Mouse (Mus musculus) CH12.LX (cell line): ENCODE measurements at regions not wholly inside any gene's neighbourhood (a gene's known extent, or its start where the extent isn't known, plus 50 kb on each side); places are given as distances from the start of the nearest gene placed in this dataset.

Experiments used
- DNase-seq: peaks from one replicate; pipeline ENCODE4 v3.0.0-alpha.2; 2013; ENCODE audit errors: extremely low read depth
- H3K27ac ChIP-seq: 2 replicates; pipeline ENCODE4 v1.5.1; 2012; ENCODE audit warnings: low read depth, mild to moderate bottlenecking, control low read depth, moderate library complexity; ENCODE audit not compliant: insufficient read depth
- H3K27me3 ChIP-seq: replicated peaks from 2 replicates; pipeline ENCODE3; 2012; ENCODE audit warnings: inconsistent platforms
- H3K36me3 ChIP-seq, 2 experiments: replicated peaks in 1 of 2; 2 replicates each; pipeline versions ENCODE3 to v1.6.1; 2012; ENCODE audit warnings: inconsistent platforms in 1 of 2, low read length in 1 of 2, mild to moderate bottlenecking in 1 of 2, mixed read lengths in 1 of 2, moderate library complexity in 1 of 2; ENCODE audit not compliant: control insufficient read depth in 1 of 2, insufficient read depth in 1 of 2
- H3K4me1 ChIP-seq, 2 experiments: 2 replicates each; pipeline ENCODE4 v1.6.1; 2012; ENCODE audit warnings: inconsistent platforms in 1 of 2, moderate library complexity in 1 of 2; ENCODE audit not compliant: insufficient read depth in 2 of 2, control insufficient read depth in 1 of 2
- H3K4me2 ChIP-seq: 2 replicates; pipeline ENCODE4 v1.6.1; 2012; ENCODE audit warnings: low read depth, mild to moderate bottlenecking, control low read depth; ENCODE audit not compliant: poor library complexity, insufficient read depth, severe bottlenecking
- H3K4me3 ChIP-seq, 3 experiments: fragments of 150-350 bp in 1 of 3; sonication (generic) in 1 of 3; replicated peaks in 1 of 3; 2 replicates each; pipeline versions ENCODE3 to v1.5.1; 2011 to 2012; ENCODE audit warnings: low read depth in 2 of 3, low read length in 2 of 3, mild to moderate bottlenecking in 2 of 3, moderate library complexity in 2 of 3, control low read depth in 1 of 3, improper control_type of control experiment in 1 of 3, inconsistent platforms in 1 of 3, mixed read lengths in 1 of 3; ENCODE audit not compliant: poor library complexity in 1 of 3
- H3K79me2 ChIP-seq: replicated peaks from 2 replicates; pipeline ENCODE4 v1.6.1; 2012; ENCODE audit warnings: mild to moderate bottlenecking, moderate library complexity; ENCODE audit not compliant: control insufficient read depth, poor library complexity, insufficient read depth, severe bottlenecking; ENCODE audit errors: extremely low read depth
- H3K9ac ChIP-seq: 2 replicates; pipeline ENCODE4 v1.6.1; 2012; ENCODE audit warnings: low read depth, mild to moderate bottlenecking, control low read depth, moderate library complexity; ENCODE audit not compliant: insufficient read depth
- H3K9me3 ChIP-seq: replicated peaks from 2 replicates; pipeline ENCODE3; 2012; ENCODE audit warnings: low read length, inconsistent platforms, mixed read lengths
- BHLHE40 ChIP-seq: IDR thresholded peaks from 2 replicates; pipeline ENCODE4 v1.6.1; 2011; ENCODE audit warnings: mild to moderate bottlenecking, low read depth, low read length, improper control_type of control experiment
- CHD2 ChIP-seq: IDR thresholded peaks from 2 replicates; pipeline ENCODE4 v1.6.1; 2011; ENCODE audit warnings: low read length, improper control_type of control experiment
- CTCF ChIP-seq, 2 experiments: IDR thresholded peaks in 1 of 2; conservative IDR thresholded peaks in 1 of 2; 2 replicates each; pipeline ENCODE4 v1.5.1; 2011 to 2012; ENCODE audit warnings: low read depth in 2 of 2, low read length in 2 of 2, improper control_type of control experiment in 1 of 2, inconsistent platforms in 1 of 2, mild to moderate bottlenecking in 1 of 2, moderate library complexity in 1 of 2
- ELF1 ChIP-seq: IDR thresholded peaks from 2 replicates; pipeline ENCODE4 v1.6.1; 2014; ENCODE audit warnings: low read depth, mild to moderate bottlenecking, inconsistent platforms, low read length, improper control_type of control experiment
- EP300 ChIP-seq: IDR thresholded peaks from 2 replicates; pipeline ENCODE4 v1.6.1; 2011; ENCODE audit warnings: low read length, improper control_type of control experiment
- ETS1 ChIP-seq: conservative IDR thresholded peaks from 2 replicates; pipeline ENCODE4 v1.6.1; 2012; ENCODE audit warnings: low read depth, mild to moderate bottlenecking, inconsistent platforms, low read length, improper control_type of control experiment, moderate library complexity
- JUN ChIP-seq: IDR thresholded peaks from 2 replicates; pipeline ENCODE4 v1.6.1; 2011; ENCODE audit warnings: low read depth, mild to moderate bottlenecking, low read length, improper control_type of control experiment, moderate library complexity; ENCODE audit not compliant: insufficient read depth
- MAX ChIP-seq: IDR thresholded peaks from 2 replicates; pipeline ENCODE4 v1.6.1; 2011; ENCODE audit warnings: low read length, improper control_type of control experiment
- MAZ ChIP-seq: IDR thresholded peaks from 2 replicates; pipeline ENCODE4 v1.6.1; 2012; ENCODE audit warnings: low read depth, mild to moderate bottlenecking, inconsistent platforms, low read length, improper control_type of control experiment, moderate library complexity
- MEF2A ChIP-seq: IDR thresholded peaks from 2 replicates; pipeline ENCODE4 v1.6.1; 2014; ENCODE audit warnings: low read depth, mild to moderate bottlenecking, inconsistent platforms, low read length, improper control_type of control experiment, borderline replicate concordance
- POLR2AphosphoS2 ChIP-seq: IDR thresholded peaks from 2 replicates; pipeline ENCODE4 v1.6.1; 2011; ENCODE audit warnings: low read depth, low read length, improper control_type of control experiment
- RAD21 ChIP-seq: IDR thresholded peaks from 2 replicates; pipeline ENCODE4 v1.6.1; 2011; ENCODE audit warnings: low read depth, mild to moderate bottlenecking, low read length, improper control_type of control experiment, moderate library complexity
- SIN3A ChIP-seq: IDR thresholded peaks from 2 replicates; pipeline ENCODE4 v1.6.1; 2012; ENCODE audit warnings: low read length, improper control_type of control experiment, inconsistent platforms
- SMC3 ChIP-seq: IDR thresholded peaks from 2 replicates; pipeline ENCODE4 v1.6.1; 2011; ENCODE audit warnings: low read depth, low read length, improper control_type of control experiment
- TBP ChIP-seq: conservative IDR thresholded peaks from 2 replicates; pipeline ENCODE4 v1.6.1; 2011; ENCODE audit warnings: low read depth, low read length, improper control_type of control experiment
- UBTF ChIP-seq: IDR thresholded peaks from 2 replicates; pipeline ENCODE4 v1.6.1; 2012; ENCODE audit warnings: low read depth, mild to moderate bottlenecking, inconsistent platforms, low read length, improper control_type of control experiment, moderate library complexity
- ZKSCAN1 ChIP-seq: IDR thresholded peaks from 2 replicates; pipeline ENCODE4 v1.6.1; 2012; ENCODE audit warnings: low read depth, inconsistent platforms, low read length, improper control_type of control experiment, borderline replicate concordance
- ZNF384 ChIP-seq: IDR thresholded peaks from 2 replicates; pipeline ENCODE4 v1.6.1; 2012; ENCODE audit warnings: low read depth, low read length, improper control_type of control experiment, inconsistent platforms
- dilution Hi-C: fragments of 300-500 bp; cut with MboI; formaldehyde crosslinking; loops from 2 replicates; pipeline ENCODE4 v1.14.3; 2020; ENCODE audit warnings: low sequenced_read_pairs; ENCODE audit not compliant: extremely low pct_unique_long_range_greater_than_20kb, extremely low pct_ligation_motif_present
- in situ Hi-C: fragments of 300-500 bp; cut with MboI; formaldehyde crosslinking; loops from 3 replicates; pipeline ENCODE4 v1.14.3; 2019; ENCODE audit warnings: low sequenced_read_pairs, low pct_ligation_motif_present, low pct_unique_long_range_greater_than_20kb, mixed read lengths

DNA sequence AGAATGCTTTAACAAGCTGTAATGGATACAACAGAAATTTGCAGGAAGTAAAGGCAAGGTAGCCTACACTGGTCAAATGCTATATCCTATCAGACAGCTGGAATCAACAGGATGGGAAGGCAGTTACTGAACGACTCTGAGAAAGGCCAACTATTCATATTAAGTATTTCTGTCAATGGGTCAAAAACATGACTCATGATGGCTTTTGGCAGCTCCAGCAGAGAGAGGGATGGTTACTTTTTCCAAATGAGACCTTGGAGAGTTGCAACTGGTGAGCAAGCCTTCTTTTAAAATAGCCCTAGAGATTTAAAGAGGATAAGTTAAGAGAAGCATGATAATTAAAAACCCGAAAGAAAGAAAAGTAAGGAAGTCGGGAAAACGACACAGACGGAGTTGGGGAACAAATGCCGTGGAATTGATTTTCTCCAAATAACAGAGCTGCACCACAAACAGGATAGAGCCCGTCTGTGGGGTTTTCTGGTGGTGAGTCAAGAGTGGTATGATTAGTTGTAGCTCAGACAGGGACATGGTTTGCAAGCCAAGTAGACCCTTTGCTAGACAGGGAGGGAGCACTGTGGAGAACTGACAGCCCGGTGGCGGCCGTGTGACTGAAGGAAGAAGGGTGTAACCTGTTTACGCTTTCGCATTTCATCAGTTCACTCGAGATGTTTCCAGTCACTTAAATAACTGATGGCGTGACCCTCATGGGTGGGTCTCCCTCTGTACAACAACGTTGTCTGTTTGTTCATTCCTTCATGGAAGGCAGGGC, 3638.1 kb upstream of the Gm7489 start:
- Histone ChIP-seq H3K27me3 (no peaks in the 10 kb centered on the region), H3K9me3 (peaks cover 27% of the 10 kb centered on the region), H3K4me2 (no peak overlapping the region), H3K9ac (no peak overlapping the region), H3K4me3 (no peak overlapping the region), H3K36me3 (no peaks in the 10 kb centered on the region), H3K4me1 (no peaks in the 10 kb centered on the region), H3K79me2 (no peaks in the 10 kb centered on the region), H3K27ac (no peak overlapping the region)
- in situ Hi-C loops (no loop called here), dilution Hi-C loops (no loop called here)
- TF ChIP-seq EP300 = no peak
- no peak for TF ChIP-seq SIN3A
- no peak for TF ChIP-seq ELF1
- TF ChIP-seq MAX = no peak
- TF ChIP-seq UBTF = no peak
- DNase-seq = no peak

- H3K9me3 ChIP-seq = peaks cover 37% of the 10 kb centered on the region
- in situ Hi-C loops = no loop called here
- dilution Hi-C loops = no loop called here
- H3K79me2 ChIP-seq = no peaks in the 10 kb centered on the region
- TF ChIP-seq MEF2A = no peak
- TF ChIP-seq ZNF384 = no peak
- TF ChIP-seq SMC3 = no peak
- TF ChIP-seq CTCF (conservative IDR thresholded peaks at IDR 0.05 in 1 of 2, IDR thresholded peaks at IDR 0.05 in 1 of 2; ENCODE audit: low read depth in 2 of 2, low read length in 2 of 2) = no peak
- no peak for TF ChIP-seq BHLHE40
- no peak for TF ChIP-seq JUN
- TF ChIP-seq POLR2AphosphoS2 = no peak
- TF ChIP-seq ZKSCAN1 = no peak
- TF ChIP-seq MAZ = no peak
- TF ChIP-seq CHD2 = no peak
- no peak for TF ChIP-seq ETS1
- no peak for TF ChIP-seq TBP
- no peak for TF ChIP-seq SIN3A
- no peak for TF ChIP-seq RAD21
- H3K36me3 ChIP-seq = no peaks in the 10 kb centered on the region
- H3K4me1 ChIP-seq = no peaks in the 10 kb centered on the region
- H3K4me2 ChIP-seq = no peak overlapping the region
- no peaks in the 10 kb centered on the region for H3K27me3 ChIP-seq
- H3K9ac ChIP-seq = no peak overlapping the region
- H3K27ac ChIP-seq = no peak overlapping the region
- no peak for DNase-seq
- H3K4me3 ChIP-seq = no peak overlapping the region
These were observed 3624.6 kb upstream of the Gm7489 start for GRCm38 (mm10) chr15:50260057-50260456.
